Comparison of ENCODE assay signal across 8 mouse cellular contexts in genomic region chr2:26502863-26503631, GRCm38 (mm10). TPM values are rescaled to one million over a fixed set of nuclear protein-coding genes. Genes with fewer than 3 reads are reported as not detected.
DNase-seq lines count a peak whose midpoint lies in the region; ATAC-seq and TF ChIP-seq lines count a peak whose summit lies in the region.

No protein-coding gene starts in this region.

- peaks cover 68% of the 10 kb centered on the region for H3K27me3 ChIP-seq in forebrain, embryonic 10.5 days (ENCODE audit: poor library complexity, severe bottlenecking)
- H3K27me3 ChIP-seq in intestine, postnatal 0 days (replicated peaks; ENCODE audit: control insufficient read depth, insufficient read depth, low read length): no peaks in the 10 kb centered on the region
- peaks cover 20% of the 10 kb centered on the region for H3K27me3 ChIP-seq in midbrain, embryonic 15.5 days (replicated peaks)

- H3K4me3 ChIP-seq in forebrain, embryonic 10.5 days: peak overlapping the region; percentile 95
- H3K4me3 ChIP-seq in intestine, postnatal 0 days (ENCODE audit: low read depth, low read length): peak overlapping the region; percentile 74
- peak overlapping the region; percentile 52 for H3K4me3 ChIP-seq in midbrain, embryonic 15.5 days

- peak overlapping the region; percentile 96 for H3K4me2 ChIP-seq in intestine, postnatal 0 days (replicated peaks; ENCODE audit: low read depth)
- H3K4me2 ChIP-seq in midbrain, embryonic 15.5 days: peak overlapping the region; percentile 87

- peak; percentile 5; the same call in 1 of the 2 replicates for ATAC-seq in intestine, postnatal 0 days
- ATAC-seq in midbrain, embryonic 15.5 days (replicated peaks): no peak

- no peak; the same call in 1 of the 2 replicates for TF ChIP-seq CTCF in intestine, postnatal 0 days (IDR thresholded peaks at IDR 0.05; ENCODE audit: low read depth)

- DNase-seq in adrenal gland, adult (ENCODE audit: inconsistent age in 2 of 2, low spot score in 1 of 2): peak; percentile 44 to 83
- no peak for DNase-seq in adrenal gland, postnatal 14 days
- peak; percentile 80 for DNase-seq in A20 (ENCODE audit: low read depth, low spot score)
- peak; percentile 54 for DNase-seq in forebrain, embryonic 10.5 days (ENCODE audit: extremely low spot score, low spot score)
- DNase-seq in thymus, postnatal 25 days: peak; percentile 71
- DNase-seq in urinary bladder, postnatal 10 days (ENCODE audit: low spot score): no peak

- H3K36me3 ChIP-seq in forebrain, embryonic 10.5 days (replicated peaks): peaks cover 27% of the 10 kb centered on the region
- H3K36me3 ChIP-seq in intestine, postnatal 0 days (ENCODE audit: control insufficient read depth, insufficient read depth): no peaks in the 10 kb centered on the region
- no peaks in the 10 kb centered on the region for H3K36me3 ChIP-seq in midbrain, embryonic 15.5 days (replicated peaks)

- under 1% methylated on average over 57 of the region's 57 CpGs for WGBS in forebrain, embryonic 10.5 days
- under 1% methylated on average over 57 of the region's 57 CpGs for whole genome bisulfite sequencing in intestine, postnatal 0 days
- WGBS in midbrain, embryonic 15.5 days: under 1% methylated on average over 57 of the region's 57 CpGs

- H3K9me3 ChIP-seq in forebrain, embryonic 10.5 days: no peaks in the 10 kb centered on the region
- H3K9me3 ChIP-seq in intestine, postnatal 0 days (ENCODE audit: control insufficient read depth): no peaks in the 10 kb centered on the region
- no peaks in the 10 kb centered on the region for H3K9me3 ChIP-seq in midbrain, embryonic 15.5 days

- peak overlapping the region; percentile 97 for H3K27ac ChIP-seq in forebrain, embryonic 10.5 days
- H3K27ac ChIP-seq in intestine, postnatal 0 days (ENCODE audit: low read depth, low read length): peak overlapping the region; percentile 66
- peak overlapping the region; percentile 82 for H3K27ac ChIP-seq in midbrain, embryonic 15.5 days

- peaks cover 92% of the 10 kb centered on the region for H3K4me1 ChIP-seq in forebrain, embryonic 10.5 days
- peaks cover 12% of the 10 kb centered on the region for H3K4me1 ChIP-seq in intestine, postnatal 0 days (replicated peaks; ENCODE audit: control insufficient read depth, insufficient read depth, low read length)
- H3K4me1 ChIP-seq in midbrain, embryonic 15.5 days: peaks cover 70% of the 10 kb centered on the region

- peak overlapping the region; percentile 73 for H3K9ac ChIP-seq in intestine, postnatal 0 days (ENCODE audit: low read depth, low read length)
- H3K9ac ChIP-seq in midbrain, embryonic 15.5 days: peak overlapping the region; percentile 54

RNA-seq across cellular contexts. Expression of gene Notch1, which starts 13.4 kb away (rescaled TPM):
- 27.5 and 35.7 TPM in 2 replicates for total RNA-seq in adrenal gland, postnatal 14 days (2021)
- polyA plus RNA-seq in forebrain, embryonic 10.5 days (2016; fragmentation: Nextera tagmentation; extraction: Ambion mirVana): 25.4 and 26.7 TPM in 2 replicates
- 3.6 and 3.7 TPM in 2 replicates for polyA plus RNA-seq in intestine, postnatal 0 days (2015; fragmentation: Nextera tagmentation; extraction: Ambion mirVana)
- 15.6 and 17.6 TPM in 2 replicates for polyA plus RNA-seq in midbrain, embryonic 15.5 days (2015; fragmentation: Nextera tagmentation; extraction: Ambion mirVana)

RNA-seq across cellular contexts. Expression of gene Sec16a, which starts 58.0 kb away (rescaled TPM):
- 50.1 and 54.6 TPM in 2 replicates for total RNA-seq in adrenal gland, postnatal 14 days (2021)
- 27.0 and 29.8 TPM in 2 replicates for polyA plus RNA-seq in forebrain, embryonic 10.5 days (2016; fragmentation: Nextera tagmentation; extraction: Ambion mirVana)
- 17.4 and 18.3 TPM in 2 replicates for polyA plus RNA-seq in intestine, postnatal 0 days (2015; fragmentation: Nextera tagmentation; extraction: Ambion mirVana)
- 21.3 and 21.5 TPM in 2 replicates for polyA plus RNA-seq in midbrain, embryonic 15.5 days (2015; fragmentation: Nextera tagmentation; extraction: Ambion mirVana)

Comparison
In these comparisons a context has a peak if more than half of its experiments do, and no peak if none do; other contexts are left out.
1. DNase-seq: peak in adrenal gland, adult (2 of 2), A20 (single experiment), forebrain, embryonic 10.5 days (single experiment) and thymus, postnatal 25 days (single experiment); none in adrenal gland, postnatal 14 days (single experiment) and urinary bladder, postnatal 10 days (single experiment).
2. Peak in every context shown above with its lines, with median percentiles within 50 percentile points of each other: H3K27ac ChIP-seq and H3K4me3 ChIP-seq.